Mouse (Mus musculus) kidney, adult 2 months (tissue): ENCODE results near the gene Cyp27a1. TPM values are rescaled to one million over a fixed set of nuclear protein-coding genes. Genes with fewer than 3 reads are reported as not detected.

ENCODE experiments used
- DNase-seq: peaks from one replicate; pipeline ENCODE4 v3.0.0; 2021
- H3K27ac ChIP-seq: fragments of 200-500 bp; 2 replicates; pipeline ENCODE4 v1.5.1; 2012; ENCODE audit warnings: low read depth, low read length, control low read depth, inconsistent platforms; ENCODE audit not compliant: insufficient read depth
- H3K27me3 ChIP-seq: fragments of 200-500 bp; replicated peaks from 2 replicates; pipeline ENCODE4 v1.6.1; 2012; ENCODE audit warnings: mild to moderate bottlenecking, moderate library complexity, low read length, inconsistent platforms; ENCODE audit not compliant: control insufficient read depth, insufficient read depth
- H3K36me3 ChIP-seq: fragments of 200-500 bp; 2 replicates; pipeline ENCODE4 v1.6.1; 2012; ENCODE audit warnings: mild to moderate bottlenecking, moderate library complexity, low read length, inconsistent platforms; ENCODE audit not compliant: control insufficient read depth, insufficient read depth
- H3K4me1 ChIP-seq: fragments of 200-500 bp; 2 replicates; pipeline ENCODE4 v1.6.1; 2011; ENCODE audit warnings: low read length; ENCODE audit not compliant: control insufficient read depth, insufficient read depth
- H3K4me3 ChIP-seq: fragments of 200-500 bp; 2 replicates; pipeline ENCODE4 v1.5.1; 2011; ENCODE audit warnings: mild to moderate bottlenecking, low read depth, low read length, control low read depth; ENCODE audit not compliant: insufficient read depth
- CTCF ChIP-seq: fragments of 200-500 bp; conservative IDR thresholded peaks from 2 replicates; pipeline ENCODE4 v1.5.1; 2011; ENCODE audit warnings: low read depth, mild to moderate bottlenecking, control low read depth, low read length, moderate library complexity, mixed read lengths; ENCODE audit not compliant: insufficient read depth, insufficient read length
- POLR2A ChIP-seq: fragments of 200-500 bp; IDR thresholded peaks from one replicate; pipeline ENCODE4 v1.6.1; 2011; ENCODE audit warnings: low read depth, low read length, control low read depth
- WGBS: fragments of 180-500 bp; shearing (Covaris S2); methylation state at CpG from one replicate; pipeline ENCODE4 v1.1.7; 2018; 5-methylcytosine and 5-hydroxymethylcytosine counted together
- polyA plus RNA-seq: library from polyadenylated mRNA; depleted of rRNA; stranded (reverse); fragments of >200 nt; gene quantifications from 2 replicates; pipeline ENCODE4 v1.2.3, GENCODE M21; 2012

The Cyp27a1 gene
- polyA plus RNA-seq, 1 experiment, result 34.6 TPM

DNA sequence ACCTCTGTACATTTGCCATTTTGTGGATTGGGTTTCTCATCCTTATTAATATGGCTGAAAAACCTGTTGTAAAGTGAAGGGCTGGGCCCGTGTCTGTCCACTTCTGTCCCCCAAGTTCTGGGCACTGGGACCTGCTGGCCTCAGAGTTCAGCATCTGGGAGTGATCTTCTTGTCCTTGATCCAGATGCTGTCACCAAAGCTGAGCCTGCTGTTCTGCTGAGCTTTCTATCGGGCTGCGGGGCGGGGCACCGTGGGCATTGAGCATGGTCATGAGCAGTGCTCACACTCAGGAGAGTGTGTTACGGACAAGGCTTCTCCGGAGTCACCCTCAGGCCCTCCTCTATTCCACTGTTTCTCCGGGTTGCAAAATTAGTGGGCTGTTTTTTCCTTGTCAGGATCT, 4.7 kb downstream of the Cyp27a1 start:
- H3K27ac ChIP-seq, result no peak overlapping the region

DNA sequence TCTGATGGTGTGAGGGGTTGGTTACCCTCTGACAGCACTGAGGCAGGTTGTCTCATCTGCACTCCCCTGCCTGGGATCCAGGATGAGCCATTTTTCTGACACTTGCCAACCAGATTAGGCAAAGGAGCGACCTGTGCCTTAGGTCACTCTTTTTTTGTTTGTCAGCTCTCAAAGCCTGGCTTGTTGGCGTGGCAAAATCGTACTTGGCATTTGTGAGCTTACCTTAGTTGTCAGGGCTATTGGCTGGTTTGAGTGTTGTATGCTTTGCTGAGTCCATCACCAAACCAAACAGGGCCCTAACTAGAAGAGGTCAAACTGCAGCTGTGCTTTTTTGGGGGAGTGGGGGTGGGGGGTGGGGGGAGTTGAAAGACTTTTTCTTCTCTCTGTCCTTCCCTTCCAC, 5.9 kb downstream of the Cyp27a1 start:
- no peaks in the 10 kb centered on the region for H3K36me3 ChIP-seq
- no peak for TF ChIP-seq CTCF
- no peak for TF ChIP-seq POLR2A
- no peak overlapping the region for H3K4me3 ChIP-seq
- H3K27ac ChIP-seq, result no peak overlapping the region
- WGBS, result 92% methylated on average over 3 of the region's 3 CpGs
- H3K27me3 ChIP-seq, result no peaks in the 10 kb centered on the region
- DNase-seq, result no peak
- H3K4me1 ChIP-seq, result no peaks in the 10 kb centered on the region

More for the DNA sequence above, 4.7 kb downstream of the Cyp27a1 start:
- no peaks in the 10 kb centered on the region for H3K27me3 ChIP-seq
- no peaks in the 10 kb centered on the region for H3K36me3 ChIP-seq
- TF ChIP-seq POLR2A (no peak), CTCF (no peak)
- DNase-seq, result no peak
- no peak overlapping the region for H3K4me3 ChIP-seq
- no peaks in the 10 kb centered on the region for H3K4me1 ChIP-seq
- WGBS, result 87% methylated on average over 8 of the region's 8 CpGs

DNA sequence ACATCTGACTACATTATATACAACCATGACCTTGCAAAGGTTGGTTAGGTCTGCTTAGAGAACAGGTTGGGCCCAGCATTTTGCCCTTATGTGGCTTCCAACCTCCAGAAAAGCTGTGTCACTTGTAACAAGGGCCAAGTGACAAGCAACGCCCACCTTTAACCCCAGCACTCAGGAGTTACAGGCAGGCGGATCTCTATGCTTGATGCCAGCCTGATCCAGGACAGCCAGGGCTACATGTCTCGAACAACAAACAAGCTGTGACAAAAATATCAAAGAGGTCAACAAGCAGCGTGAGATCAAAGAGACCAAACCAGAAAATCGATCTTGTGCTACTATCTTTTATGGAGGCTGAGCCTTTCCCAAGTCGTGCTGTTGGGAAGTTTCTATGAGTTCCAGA, 8.3 kb downstream of the Cyp27a1 start:
- Histone ChIP-seq H3K36me3 (no peaks in the 10 kb centered on the region), H3K27ac (no peak overlapping the region), H3K4me1 (no peaks in the 10 kb centered on the region), H3K27me3 (no peaks in the 10 kb centered on the region), H3K4me3 (no peak overlapping the region)
- TF ChIP-seq POLR2A, result no peak
- TF ChIP-seq CTCF, result no peak
- WGBS, result 73% methylated on average over 6 of the region's 6 CpGs
- no peak for DNase-seq

GRCm38 (mm10) chr1:74723748-74724147, 10.4 kb downstream of the Cyp27a1 start:
- WGBS, result 82% methylated on average over 2 of the region's 2 CpGs
- H3K4me1 ChIP-seq, result no peaks in the 10 kb centered on the region
- DNase-seq, result peak; percentile 54
- no peak overlapping the region for H3K4me3 ChIP-seq
- H3K27ac ChIP-seq, result no peak overlapping the region
- H3K36me3 ChIP-seq, result no peaks in the 10 kb centered on the region
- TF ChIP-seq POLR2A (no peak), CTCF (peak; percentile 59)
- no peaks in the 10 kb centered on the region for H3K27me3 ChIP-seq

DNA sequence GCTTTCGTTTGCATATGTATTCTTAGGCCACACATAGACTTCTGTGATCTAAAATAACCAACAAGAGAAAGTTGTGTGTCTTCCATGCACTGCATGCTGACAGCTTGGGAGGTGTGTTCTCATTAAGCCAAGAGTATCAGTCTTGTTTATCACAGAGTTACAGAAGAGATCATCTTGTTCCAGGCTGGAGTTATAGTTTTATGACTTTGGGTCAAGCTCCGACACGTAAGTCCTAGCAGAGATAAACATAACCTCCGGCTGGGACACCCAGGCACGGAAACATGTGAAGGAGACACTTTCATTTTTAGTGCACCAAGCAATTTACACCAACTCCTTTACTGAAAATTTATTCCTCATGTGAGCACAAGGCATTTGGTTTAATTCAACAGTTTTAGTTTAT, 12.7 kb downstream of the Cyp27a1 start:
- no peaks in the 10 kb centered on the region for H3K4me1 ChIP-seq
- H3K27ac ChIP-seq, result 0 out of 2 replicates have a peak overlapping the region, but pooled peaks have one; percentile 26
- TF ChIP-seq CTCF (no peak), POLR2A (no peak)
- peak; percentile 31 for DNase-seq
- H3K36me3 ChIP-seq, result no peaks in the 10 kb centered on the region
- H3K4me3 ChIP-seq, result no peak overlapping the region
- WGBS, result 44% methylated on average over 5 of the region's 5 CpGs
- no peaks in the 10 kb centered on the region for H3K27me3 ChIP-seq

DNA sequence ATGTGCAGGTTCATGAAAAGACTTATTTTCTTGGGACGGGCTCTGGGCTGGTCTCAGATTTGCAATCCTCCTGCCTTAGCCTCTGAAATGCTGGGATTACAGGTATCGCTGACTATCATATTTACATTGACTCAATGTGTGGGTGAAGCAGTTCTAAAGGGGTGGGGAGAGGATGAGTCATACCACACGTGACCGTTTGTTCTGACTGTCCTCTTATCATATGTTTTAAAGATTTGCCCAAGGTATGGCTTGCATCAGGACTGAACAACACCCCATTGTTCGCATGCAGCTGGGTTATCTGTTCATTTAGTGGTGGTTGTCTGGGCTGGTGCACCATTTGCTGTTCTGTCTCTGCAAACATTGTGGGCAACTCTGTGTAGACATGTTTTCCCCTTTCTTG, 13.3 kb downstream of the Cyp27a1 start:
- Histone ChIP-seq H3K27me3 (no peaks in the 10 kb centered on the region), H3K36me3 (no peaks in the 10 kb centered on the region), H3K4me3 (no peak overlapping the region), H3K4me1 (no peaks in the 10 kb centered on the region), H3K27ac (no peak overlapping the region)
- WGBS, result 79% methylated on average over 5 of the region's 5 CpGs
- DNase-seq, result no peak
- TF ChIP-seq POLR2A, result no peak
- TF ChIP-seq CTCF, result no peak

DNA sequence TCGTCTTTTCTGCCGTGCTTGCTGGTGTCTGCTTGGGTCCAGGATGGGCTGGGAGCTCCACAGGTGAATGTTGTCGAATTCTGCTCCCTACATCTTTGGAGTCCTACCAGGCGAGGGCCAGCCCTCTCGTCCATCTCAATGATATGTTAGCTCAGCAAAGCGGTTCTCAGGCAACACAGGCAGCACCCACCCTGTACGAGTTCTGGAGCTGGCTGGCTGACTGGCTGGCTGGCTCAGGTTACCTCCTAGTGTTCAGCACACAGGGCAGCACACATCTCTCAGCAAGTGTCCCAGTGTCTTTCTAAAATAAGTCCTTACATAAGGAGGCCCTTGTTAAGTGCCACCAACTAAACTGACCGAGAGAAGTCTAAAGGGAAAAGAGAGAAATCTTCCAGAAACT, 15.1 kb downstream of the Cyp27a1 start:
- no peak for DNase-seq
- Histone ChIP-seq H3K27ac (no peak overlapping the region), H3K36me3 (no peaks in the 10 kb centered on the region), H3K27me3 (no peaks in the 10 kb centered on the region), H3K4me1 (no peaks in the 10 kb centered on the region), H3K4me3 (no peak overlapping the region)
- no peak for TF ChIP-seq POLR2A
- no peak for TF ChIP-seq CTCF
- WGBS, result 71% methylated on average over 8 of the region's 8 CpGs

GRCm38 (mm10) chr1:74736977-74737376, 23.6 kb downstream of the Cyp27a1 start:
- WGBS, result 85% methylated on average over 12 of the region's 12 CpGs
- TF ChIP-seq POLR2A (no peak), CTCF (no peak)

More at GRCm38 (mm10) chr1:74736977-74737376, 23.6 kb downstream of the Cyp27a1 start:
- no peak overlapping the region for H3K4me3 ChIP-seq
- no peaks in the 10 kb centered on the region for H3K36me3 ChIP-seq
- no peak overlapping the region for H3K27ac ChIP-seq
- no peaks in the 10 kb centered on the region for H3K4me1 ChIP-seq
- DNase-seq, result no peak
- H3K27me3 ChIP-seq, result no peaks in the 10 kb centered on the region
